Mouse (Mus musculus): ENCODE measurements at regions not wholly inside any gene's neighbourhood (a gene's known extent, or its start where the extent isn't known, plus 50 kb on each side); places are given as distances from the start of the nearest gene placed in this dataset.

DNA sequence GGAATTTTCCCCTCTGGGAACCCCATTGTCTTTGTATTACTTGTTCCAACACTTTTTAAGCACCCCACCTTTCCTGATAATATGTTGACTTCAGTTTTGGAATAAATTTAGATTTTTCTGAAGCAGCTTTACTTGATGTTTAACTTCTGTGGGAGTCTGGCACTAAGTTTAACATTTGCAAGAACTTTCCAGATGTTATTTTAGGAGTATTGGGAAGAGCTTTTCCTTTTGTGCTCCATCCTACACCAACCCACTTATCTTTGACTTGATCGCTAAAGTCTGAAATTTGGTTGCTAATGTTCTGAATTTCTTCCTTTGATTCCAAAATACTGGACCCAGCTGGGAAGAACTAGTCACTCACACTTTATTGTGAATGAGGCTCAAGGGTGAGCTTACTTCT, 90.4 kb upstream of the Slc39a10 start:
- Histone ChIP-seq H3K36me3 (replicated peaks; ENCODE audit: control insufficient read depth, insufficient read depth, low read depth) (no peaks in the 10 kb centered on the region), H3K27me3 (ENCODE audit: control insufficient read depth, insufficient read depth, low read length) (no peaks in the 10 kb centered on the region), H3K4me2 (ENCODE audit: low read depth) (no peak overlapping the region), H3K4me1 (replicated peaks; ENCODE audit: control insufficient read depth in 2 of 2, insufficient read depth in 2 of 2, low read length in 1 of 2) (no peaks in the 10 kb centered on the region), H3K4me3 (ENCODE audit: insufficient read depth in 1 of 2, low read depth in 2 of 2, low read length in 2 of 2) (no peak overlapping the region), H3K27ac (no peak overlapping the region), H3K9me3 (ENCODE audit: control insufficient read depth, low read length) (no peaks in the 10 kb centered on the region), H3K9ac (replicated peaks) (no peak overlapping the region)
- DNase-seq (ENCODE audit: low read depth in 3 of 3, low spot score in 3 of 3) (no peak), ATAC-seq (ENCODE audit: insufficient read depth) (no peak)
- TF ChIP-seq CTCF (IDR thresholded peaks at IDR 0.05; ENCODE audit: low read depth) (no peak), EP300 (IDR thresholded peaks at IDR 0.05; ENCODE audit: low read depth) (no peak)
- WGBS (ENCODE audit: insufficient replicate concordance), result 73% methylated on average over 1 of the region's 1 CpGs

DNA sequence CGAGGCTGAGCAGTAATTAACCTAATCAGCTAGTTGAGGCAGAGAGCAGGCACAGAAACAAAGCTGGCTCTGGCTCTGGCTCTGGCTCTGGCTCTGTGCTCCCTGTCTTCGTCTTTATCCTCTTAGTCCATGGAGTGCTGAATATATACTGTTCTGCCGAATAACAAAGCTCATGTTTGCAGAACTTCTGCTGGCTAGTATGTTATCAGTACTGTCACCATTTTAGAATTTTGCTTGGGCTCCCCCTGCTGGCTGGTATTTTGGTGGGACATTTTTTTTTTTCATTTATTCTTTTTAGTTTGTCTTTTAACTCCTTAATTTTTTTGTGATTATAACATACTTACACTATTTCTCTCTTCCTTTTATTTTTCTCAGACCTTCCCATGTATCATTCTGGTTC, 77.8 kb upstream of the Slc39a10 start:
- 33% methylated on average over 3 of the region's 3 CpGs for WGBS (ENCODE audit: insufficient replicate concordance)
- Histone ChIP-seq H3K9me3 (ENCODE audit: control insufficient read depth, low read length) (no peaks in the 10 kb centered on the region), H3K4me3 (ENCODE audit: insufficient read depth in 1 of 2, low read depth in 2 of 2, low read length in 2 of 2) (no peak overlapping the region), H3K27ac (no peak overlapping the region), H3K27me3 (ENCODE audit: control insufficient read depth, insufficient read depth, low read length) (no peaks in the 10 kb centered on the region), H3K9ac (replicated peaks) (no peak overlapping the region), H3K4me2 (ENCODE audit: low read depth) (no peak overlapping the region), H3K4me1 (replicated peaks; ENCODE audit: control insufficient read depth in 2 of 2, insufficient read depth in 2 of 2, low read length in 1 of 2) (no peaks in the 10 kb centered on the region), H3K36me3 (replicated peaks; ENCODE audit: control insufficient read depth, insufficient read depth, low read depth) (no peaks in the 10 kb centered on the region)
- no peak for ATAC-seq (ENCODE audit: insufficient read depth)
- TF ChIP-seq EP300 (IDR thresholded peaks at IDR 0.05; ENCODE audit: low read depth) (no peak), CTCF (IDR thresholded peaks at IDR 0.05; ENCODE audit: low read depth) (peak; percentile 46)
- DNase-seq (ENCODE audit: low read depth in 3 of 3, low spot score in 3 of 3), result peak in 2 of 3 experiments; percentile 2 to 3

DNA sequence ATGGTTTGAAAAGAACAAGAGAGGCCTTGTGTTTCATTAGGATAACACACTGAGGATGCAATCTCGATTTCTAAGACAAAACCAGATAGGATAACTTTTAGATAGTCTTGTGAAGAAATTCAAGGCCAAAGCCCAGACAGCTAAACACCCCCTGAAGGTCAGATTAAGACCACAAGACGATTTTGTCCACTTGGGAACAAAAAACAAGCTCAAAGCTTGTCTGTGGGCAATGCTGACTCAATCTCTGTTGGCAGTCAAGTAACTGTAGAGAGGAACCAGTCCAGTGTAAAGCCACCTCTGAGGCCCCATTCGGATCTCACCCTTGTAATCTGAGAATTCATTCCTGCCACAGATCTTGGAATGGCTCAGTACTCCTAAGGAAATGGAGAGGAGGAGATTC, 75.7 kb upstream of the Slc39a10 start:
- TF ChIP-seq CTCF (IDR thresholded peaks at IDR 0.05; ENCODE audit: low read depth) (no peak), EP300 (IDR thresholded peaks at IDR 0.05; ENCODE audit: low read depth) (no peak)
- Histone ChIP-seq H3K4me3 (ENCODE audit: insufficient read depth in 1 of 2, low read depth in 2 of 2, low read length in 2 of 2) (no peak overlapping the region), H3K4me2 (ENCODE audit: low read depth) (no peak overlapping the region), H3K9ac (replicated peaks) (no peak overlapping the region), H3K27me3 (ENCODE audit: control insufficient read depth, insufficient read depth, low read length) (no peaks in the 10 kb centered on the region), H3K9me3 (ENCODE audit: control insufficient read depth, low read length) (no peaks in the 10 kb centered on the region), H3K36me3 (replicated peaks; ENCODE audit: control insufficient read depth, insufficient read depth, low read depth) (no peaks in the 10 kb centered on the region), H3K4me1 (replicated peaks; ENCODE audit: control insufficient read depth in 2 of 2, insufficient read depth in 2 of 2, low read length in 1 of 2) (no peaks in the 10 kb centered on the region), H3K27ac (no peak overlapping the region)
- WGBS (ENCODE audit: insufficient replicate concordance), result 48% methylated on average over 3 of the region's 3 CpGs
- ATAC-seq (ENCODE audit: insufficient read depth) (no peak), DNase-seq (ENCODE audit: low read depth in 3 of 3, low spot score in 3 of 3) (no peak)

DNA sequence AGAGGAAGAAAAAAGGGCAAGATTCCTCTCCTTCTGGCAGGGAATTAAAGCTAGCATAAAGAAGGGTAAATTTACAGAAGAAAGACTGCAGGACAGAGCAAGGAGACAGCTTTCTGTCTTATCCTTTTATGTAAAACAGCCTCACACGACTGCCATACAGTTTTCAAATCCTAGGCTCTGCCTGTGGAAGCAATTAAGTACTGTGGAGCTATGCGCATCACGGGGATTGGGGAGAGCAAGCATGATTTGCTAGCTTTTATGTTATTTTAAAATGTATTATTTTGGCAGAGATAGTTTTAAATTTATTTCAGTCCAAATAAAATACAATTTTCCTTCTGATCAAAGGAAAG, 74.2 kb upstream of the Slc39a10 start:
- no peaks in the 10 kb centered on the region for H3K4me1 ChIP-seq (replicated peaks; ENCODE audit: control insufficient read depth in 2 of 2, insufficient read depth in 2 of 2, low read length in 1 of 2)
- no peaks in the 10 kb centered on the region for H3K27me3 ChIP-seq (ENCODE audit: control insufficient read depth, insufficient read depth, low read length)
- no peak overlapping the region for H3K27ac ChIP-seq
- no peak overlapping the region for H3K4me3 ChIP-seq (ENCODE audit: insufficient read depth in 1 of 2, low read depth in 2 of 2, low read length in 2 of 2)
- TF ChIP-seq CTCF (IDR thresholded peaks at IDR 0.05; ENCODE audit: low read depth), result no peak
- TF ChIP-seq EP300 (IDR thresholded peaks at IDR 0.05; ENCODE audit: low read depth), result no peak
- H3K9me3 ChIP-seq (ENCODE audit: control insufficient read depth, low read length), result no peaks in the 10 kb centered on the region
- ATAC-seq (ENCODE audit: insufficient read depth), result no peak
- H3K36me3 ChIP-seq (replicated peaks; ENCODE audit: control insufficient read depth, insufficient read depth, low read depth), result no peaks in the 10 kb centered on the region
- no peak for DNase-seq (ENCODE audit: low read depth in 3 of 3, low spot score in 3 of 3)
- no peak overlapping the region for H3K4me2 ChIP-seq (ENCODE audit: low read depth)
- no peak overlapping the region for H3K9ac ChIP-seq (replicated peaks)
- WGBS (ENCODE audit: insufficient replicate concordance), result 65% methylated on average over 3 of the region's 3 CpGs

- no peaks in the 10 kb centered on the region for H3K27me3 ChIP-seq (ENCODE audit: control insufficient read depth, insufficient read depth, low read length)
- no peak for DNase-seq (ENCODE audit: low read depth in 3 of 3, low spot score in 3 of 3)
- 28% methylated on average over 5 of the region's 5 CpGs for WGBS (ENCODE audit: insufficient replicate concordance)
- H3K4me1 ChIP-seq (replicated peaks; ENCODE audit: control insufficient read depth in 2 of 2, insufficient read depth in 2 of 2, low read length in 1 of 2), result no peaks in the 10 kb centered on the region
- TF ChIP-seq CTCF (IDR thresholded peaks at IDR 0.05; ENCODE audit: low read depth) (no peak), EP300 (IDR thresholded peaks at IDR 0.05; ENCODE audit: low read depth) (no peak)
- H3K4me3 ChIP-seq (ENCODE audit: insufficient read depth in 1 of 2, low read depth in 2 of 2, low read length in 2 of 2), result no peak overlapping the region
- H3K36me3 ChIP-seq (replicated peaks; ENCODE audit: control insufficient read depth, insufficient read depth, low read depth), result no peaks in the 10 kb centered on the region
- no peak overlapping the region for H3K27ac ChIP-seq
- H3K9me3 ChIP-seq (ENCODE audit: control insufficient read depth, low read length), result no peaks in the 10 kb centered on the region
- no peak for ATAC-seq (ENCODE audit: insufficient read depth)
- no peak overlapping the region for H3K9ac ChIP-seq (replicated peaks)
- H3K4me2 ChIP-seq (ENCODE audit: low read depth), result no peak overlapping the region
Observed at GRCm38 (mm10) chr1:46965996-46966916, 73.6 kb upstream of the Slc39a10 start.

Measured in liver, embryonic 14.5 days (tissue).